Mouse (Mus musculus): ENCODE results near the gene Ptx4. TPM values are rescaled to one million over a fixed set of nuclear protein-coding genes. Genes with fewer than 3 reads are reported as not detected.
"Not testable (repeated sequence)": the region's sequence is repeated elsewhere in the genome, so short reads cannot be mapped to it uniquely, and the experiment has no call there.

Gene Ptx4
- polyA plus RNA-seq, 1 experiment from 2014 or later, result not detected

- H3K36me3 ChIP-seq (ENCODE audit: control insufficient read depth, insufficient read depth, low read length); H3K27me3 ChIP-seq (ENCODE audit: control insufficient read depth, insufficient read depth, low read length); DNase-seq (ENCODE audit: low spot score); H3K4me2 ChIP-seq (replicated peaks; ENCODE audit: low read depth, low read length); H3K4me1 ChIP-seq (replicated peaks; ENCODE audit: control insufficient read depth, insufficient read depth, low read length); H3K27ac ChIP-seq (ENCODE audit: low read depth, low read length); H3K9me3 ChIP-seq (ENCODE audit: control insufficient read depth, low read length); H3K4me3 ChIP-seq (ENCODE audit: low read depth, low read length); ATAC-seq (ENCODE audit: low FRiP score); H3K9ac ChIP-seq (ENCODE audit: low read depth, low read length): not testable (repeated sequence)
- WGBS, result 68% methylated on average over 3 of the region's 3 CpGs
Observed at GRCm38 (mm10) chr17:25125442-25126060, 5.0 kb downstream of the Ptx4 start.

- peak; percentile 21 for DNase-seq (ENCODE audit: low spot score)
- Histone ChIP-seq H3K4me3 (ENCODE audit: low read depth, low read length) (no peak overlapping the region), H3K4me1 (replicated peaks; ENCODE audit: control insufficient read depth, insufficient read depth, low read length) (no peaks in the 10 kb centered on the region), H3K27ac (ENCODE audit: low read depth, low read length) (no peak overlapping the region), H3K36me3 (ENCODE audit: control insufficient read depth, insufficient read depth, low read length) (no peaks in the 10 kb centered on the region), H3K27me3 (ENCODE audit: control insufficient read depth, insufficient read depth, low read length) (no peaks in the 10 kb centered on the region), H3K9me3 (ENCODE audit: control insufficient read depth, low read length) (no peaks in the 10 kb centered on the region), H3K9ac (ENCODE audit: low read depth, low read length) (no peak overlapping the region), H3K4me2 (replicated peaks; ENCODE audit: low read depth, low read length) (no peak overlapping the region)
- no peak for ATAC-seq (ENCODE audit: low FRiP score)
- WGBS, result 59% methylated on average over 8 of the region's 8 CpGs
Observed at GRCm38 (mm10) chr17:25127079-25127478, 6.5 kb downstream of the Ptx4 start.

GRCm38 (mm10) chr17:25127681-25128080 lies 7.1 kb downstream of the Ptx4 start:
- no peak for ATAC-seq (ENCODE audit: low FRiP score)
- H3K36me3 ChIP-seq (ENCODE audit: control insufficient read depth, insufficient read depth, low read length), result no peaks in the 10 kb centered on the region
- 78% methylated on average over 9 of the region's 9 CpGs for WGBS
- H3K27me3 ChIP-seq (ENCODE audit: control insufficient read depth, insufficient read depth, low read length), result no peaks in the 10 kb centered on the region
- DNase-seq (ENCODE audit: low spot score), result no peak
- no peak overlapping the region for H3K4me3 ChIP-seq (ENCODE audit: low read depth, low read length)
- H3K9ac ChIP-seq (ENCODE audit: low read depth, low read length), result no peak overlapping the region
- no peaks in the 10 kb centered on the region for H3K9me3 ChIP-seq (ENCODE audit: control insufficient read depth, low read length)
- H3K4me1 ChIP-seq (replicated peaks; ENCODE audit: control insufficient read depth, insufficient read depth, low read length), result no peaks in the 10 kb centered on the region
- no peak overlapping the region for H3K4me2 ChIP-seq (replicated peaks; ENCODE audit: low read depth, low read length)
- no peak overlapping the region for H3K27ac ChIP-seq (ENCODE audit: low read depth, low read length)

GRCm38 (mm10) chr17:25130060-25130459 lies 9.5 kb downstream of the Ptx4 start:
- ATAC-seq (ENCODE audit: low FRiP score) (no peak), DNase-seq (ENCODE audit: low spot score) (no peak)
- Histone ChIP-seq H3K9ac (ENCODE audit: low read depth, low read length) (no peak overlapping the region), H3K27ac (ENCODE audit: low read depth, low read length) (no peak overlapping the region), H3K27me3 (ENCODE audit: control insufficient read depth, insufficient read depth, low read length) (no peaks in the 10 kb centered on the region), H3K9me3 (ENCODE audit: control insufficient read depth, low read length) (no peaks in the 10 kb centered on the region), H3K4me3 (ENCODE audit: low read depth, low read length) (no peak overlapping the region), H3K4me1 (replicated peaks; ENCODE audit: control insufficient read depth, insufficient read depth, low read length) (peaks cover 8% of the 10 kb centered on the region), H3K36me3 (ENCODE audit: control insufficient read depth, insufficient read depth, low read length) (no peaks in the 10 kb centered on the region), H3K4me2 (replicated peaks; ENCODE audit: low read depth, low read length) (no peak overlapping the region)
- WGBS, result 90% methylated on average over 1 of the region's 1 CpGs

DNA sequence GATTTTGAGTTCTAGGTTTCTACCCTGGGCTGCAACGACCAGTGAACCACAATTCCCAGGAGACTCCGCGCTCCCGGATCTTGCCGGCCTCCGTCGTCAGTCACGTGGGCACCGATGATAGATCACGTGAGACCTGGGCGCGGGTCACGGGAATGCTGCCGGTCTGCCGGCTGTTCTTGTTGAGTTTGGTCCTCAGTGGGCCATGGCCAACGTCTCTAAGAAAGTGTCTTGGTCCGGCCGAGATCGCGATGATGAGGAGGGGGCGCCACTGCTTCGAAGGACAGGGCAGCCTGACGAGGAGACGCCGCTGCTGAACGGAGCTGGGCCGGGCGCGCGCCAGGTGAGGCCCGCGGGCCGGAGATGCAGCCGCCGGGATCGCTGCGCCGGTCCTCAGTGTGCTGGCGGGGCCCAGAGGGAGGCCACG lies 12.7 kb downstream of the Ptx4 start, which contains the start of gene Clcn7:
TSS of gene Clcn7 (plus strand) at position 117 of the 424 bp plus-strand sequence.
- Histone ChIP-seq H3K36me3 (ENCODE audit: control insufficient read depth, insufficient read depth, low read length) (no peaks in the 10 kb centered on the region), H3K27ac (ENCODE audit: low read depth, low read length) (no peak within 1 kb of the TSS; the same call in 1 of the 2 replicates)
- WGBS, result 0% methylated on average over 40 of the region's 40 CpGs

DNA sequence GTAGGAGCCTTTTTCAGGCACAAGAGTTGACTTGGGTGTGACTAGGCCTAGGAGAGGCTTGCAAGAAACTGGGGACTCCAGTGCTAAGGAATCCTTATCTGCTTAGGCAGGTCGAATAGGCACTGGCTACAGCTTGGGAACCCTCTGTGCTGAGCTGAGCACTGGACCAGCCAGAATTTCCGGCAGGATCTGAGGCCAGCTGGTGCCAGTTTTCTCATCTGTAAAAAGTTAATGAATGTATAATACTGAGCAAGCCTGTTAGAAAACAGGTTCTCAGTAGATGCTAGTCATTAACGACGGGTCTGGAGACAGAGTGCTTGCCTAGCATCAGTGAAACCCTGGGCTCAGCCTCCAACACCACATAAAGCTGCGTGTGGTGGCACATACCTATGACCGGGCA lies 15.1 kb downstream of the Ptx4 start:
- DNase-seq (ENCODE audit: low spot score) (no peak), ATAC-seq (ENCODE audit: low FRiP score) (no peak)
- WGBS, result 90% methylated on average over 6 of the region's 6 CpGs
- H3K36me3 ChIP-seq (ENCODE audit: control insufficient read depth, insufficient read depth, low read length), result no peaks in the 10 kb centered on the region
- H3K4me2 ChIP-seq (replicated peaks; ENCODE audit: low read depth, low read length), result no peak overlapping the region
- H3K9me3 ChIP-seq (ENCODE audit: control insufficient read depth, low read length), result no peaks in the 10 kb centered on the region
- no peak overlapping the region for H3K4me3 ChIP-seq (ENCODE audit: low read depth, low read length)
- no peak overlapping the region for H3K9ac ChIP-seq (ENCODE audit: low read depth, low read length)
- no peaks in the 10 kb centered on the region for H3K27me3 ChIP-seq (ENCODE audit: control insufficient read depth, insufficient read depth, low read length)
- no peak overlapping the region for H3K27ac ChIP-seq (ENCODE audit: low read depth, low read length)
- H3K4me1 ChIP-seq (replicated peaks; ENCODE audit: control insufficient read depth, insufficient read depth, low read length), result peaks cover 8% of the 10 kb centered on the region

More for the DNA sequence above, 12.7 kb downstream of the Ptx4 start, which contains the start of gene Clcn7:
- Histone ChIP-seq H3K27me3 (ENCODE audit: control insufficient read depth, insufficient read depth, low read length) (no peaks in the 10 kb centered on the region), H3K9me3 (ENCODE audit: control insufficient read depth, low read length) (no peaks in the 10 kb centered on the region), H3K4me3 (ENCODE audit: low read depth, low read length) (peak within 1 kb of the TSS; percentile 87), H3K9ac (ENCODE audit: low read depth, low read length) (peak within 1 kb of the TSS; percentile 85), H3K4me1 (replicated peaks; ENCODE audit: control insufficient read depth, insufficient read depth, low read length) (peaks cover 8% of the 10 kb centered on the region), H3K4me2 (replicated peaks; ENCODE audit: low read depth, low read length) (peak within 1 kb of the TSS; percentile 65)
- peak; percentile 89 for ATAC-seq (ENCODE audit: low FRiP score)
- DNase-seq (ENCODE audit: low spot score), result peak; percentile 94

DNA sequence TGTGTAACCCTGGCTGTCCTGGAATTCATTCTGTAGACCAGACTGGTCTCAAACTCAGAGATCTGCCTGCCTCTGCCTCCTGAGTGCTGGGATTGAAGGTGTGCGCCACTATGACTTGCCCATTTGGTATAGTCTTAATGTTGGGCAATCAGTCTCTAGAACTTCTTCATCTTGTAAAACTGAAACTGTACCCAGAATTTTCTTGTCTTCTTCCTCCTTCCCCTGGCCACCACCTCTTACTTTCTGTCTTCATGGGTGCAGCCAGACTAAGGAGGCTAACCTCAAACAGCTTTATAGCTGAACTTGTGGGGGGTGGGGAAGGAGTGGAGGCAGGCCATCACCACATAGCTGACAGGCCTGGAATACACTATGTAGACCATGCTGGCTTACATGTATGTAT lies 18.2 kb downstream of the Ptx4 start:
- no peak overlapping the region for H3K9ac ChIP-seq (ENCODE audit: low read depth, low read length)
- WGBS, result 100% methylated on average over 1 of the region's 1 CpGs
- DNase-seq (ENCODE audit: low spot score) (no peak), ATAC-seq (ENCODE audit: low FRiP score) (no peak)
- no peak overlapping the region for H3K27ac ChIP-seq (ENCODE audit: low read depth, low read length)
- peaks cover 8% of the 10 kb centered on the region for H3K4me1 ChIP-seq (replicated peaks; ENCODE audit: control insufficient read depth, insufficient read depth, low read length)
- H3K27me3 ChIP-seq (ENCODE audit: control insufficient read depth, insufficient read depth, low read length), result no peaks in the 10 kb centered on the region
- H3K4me3 ChIP-seq (ENCODE audit: low read depth, low read length), result no peak overlapping the region
- H3K36me3 ChIP-seq (ENCODE audit: control insufficient read depth, insufficient read depth, low read length), result no peaks in the 10 kb centered on the region
- no peaks in the 10 kb centered on the region for H3K9me3 ChIP-seq (ENCODE audit: control insufficient read depth, low read length)
- H3K4me2 ChIP-seq (replicated peaks; ENCODE audit: low read depth, low read length), result no peak overlapping the region

- no peak overlapping the region for H3K4me2 ChIP-seq (replicated peaks; ENCODE audit: low read depth, low read length)
- no peak overlapping the region for H3K9ac ChIP-seq (ENCODE audit: low read depth, low read length)
- H3K36me3 ChIP-seq (ENCODE audit: control insufficient read depth, insufficient read depth, low read length), result no peaks in the 10 kb centered on the region
- no peaks in the 10 kb centered on the region for H3K27me3 ChIP-seq (ENCODE audit: control insufficient read depth, insufficient read depth, low read length)
- no peak for ATAC-seq (ENCODE audit: low FRiP score)
- DNase-seq (ENCODE audit: low spot score), result peak; percentile 20
- no peaks in the 10 kb centered on the region for H3K4me1 ChIP-seq (replicated peaks; ENCODE audit: control insufficient read depth, insufficient read depth, low read length)
- whole genome bisulfite sequencing, result 72% methylated on average over 4 of the region's 4 CpGs
- H3K4me3 ChIP-seq (ENCODE audit: low read depth, low read length), result no peak overlapping the region
- H3K9me3 ChIP-seq (ENCODE audit: control insufficient read depth, low read length), result no peaks in the 10 kb centered on the region
- H3K27ac ChIP-seq (ENCODE audit: low read depth, low read length), result no peak overlapping the region
Observed at GRCm38 (mm10) chr17:25139960-25140359, 19.4 kb downstream of the Ptx4 start.

DNA sequence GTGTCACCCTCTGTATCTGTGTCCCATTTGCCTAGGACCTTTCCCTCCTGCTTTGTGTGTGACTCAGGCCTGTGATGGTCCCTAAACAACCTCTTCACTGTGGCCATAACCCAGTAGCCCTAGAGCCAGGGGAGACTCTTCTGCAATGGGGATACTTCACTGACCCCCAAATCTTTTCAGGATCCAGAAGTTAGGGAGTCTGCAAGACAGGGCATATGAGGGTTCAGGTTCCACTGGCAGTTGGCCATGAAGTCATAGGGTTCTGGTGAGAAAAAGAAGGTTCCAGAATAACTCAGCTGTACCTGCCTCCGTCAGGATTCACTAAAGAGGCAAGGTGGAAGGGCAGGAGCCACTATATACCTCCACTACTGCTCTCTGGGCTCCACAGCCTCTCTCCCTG lies 41.6 kb downstream of the Ptx4 start, which contains the start of gene Ccdc154:
TSS of gene Ccdc154 (plus strand) at position 301 of the 400 bp plus-strand sequence.
- H3K4me2 ChIP-seq (replicated peaks; ENCODE audit: low read depth, low read length), result no peak within 1 kb of the TSS
- ATAC-seq (ENCODE audit: low FRiP score), result no peak
- no peak for DNase-seq (ENCODE audit: low spot score)
- no peaks in the 10 kb centered on the region for H3K27me3 ChIP-seq (ENCODE audit: control insufficient read depth, insufficient read depth, low read length)
- no peaks in the 10 kb centered on the region for H3K4me1 ChIP-seq (replicated peaks; ENCODE audit: control insufficient read depth, insufficient read depth, low read length)
- no peaks in the 10 kb centered on the region; the same call in 1 of the 2 replicates for H3K36me3 ChIP-seq (ENCODE audit: control insufficient read depth, insufficient read depth, low read length)
- no peak within 1 kb of the TSS for H3K4me3 ChIP-seq (ENCODE audit: low read depth, low read length)
- 85% methylated on average over 1 of the region's 1 CpGs for WGBS
- H3K27ac ChIP-seq (ENCODE audit: low read depth, low read length), result no peak within 1 kb of the TSS
- no peak within 1 kb of the TSS for H3K9ac ChIP-seq (ENCODE audit: low read depth, low read length)
- no peaks in the 10 kb centered on the region for H3K9me3 ChIP-seq (ENCODE audit: control insufficient read depth, low read length)
